Mouse (Mus musculus): ENCODE data around the gene Ap1m1. TPM values are rescaled to one million over a fixed set of nuclear protein-coding genes. Genes with fewer than 3 reads are reported as not detected.

Ap1m1 gene
- polyA plus RNA-seq, 2 experiments, result 98.8 to 111 TPM

GRCm38 (mm10) chr8:72306913-72307312 is 67.1 kb downstream of the Ap1m1 start:
- ATAC-seq (ENCODE audit: low FRiP score, low read depth) (no peak), DNase-seq (ENCODE audit: low spot score) (no peak)
- Histone ChIP-seq H3K27ac (replicated peaks; ENCODE audit: low read depth, low read length) (no peak overlapping the region), H3K36me3 (ENCODE audit: control insufficient read depth, insufficient read depth, low read length) (no peaks in the 10 kb centered on the region), H3K4me1 (ENCODE audit: control insufficient read depth, insufficient read depth, low read length) (peaks cover 13% of the 10 kb centered on the region), H3K4me2 (replicated peaks; ENCODE audit: low read depth, low read length, severe bottlenecking) (no peak overlapping the region), H3K9me3 (ENCODE audit: control insufficient read depth, low read length) (no peaks in the 10 kb centered on the region), H3K27me3 (ENCODE audit: control insufficient read depth, insufficient read depth, low read length) (no peaks in the 10 kb centered on the region), H3K9ac (ENCODE audit: low read depth, low read length, severe bottlenecking) (no peak overlapping the region), H3K4me3 (replicated peaks; ENCODE audit: low read length) (no peak overlapping the region)
- WGBS, result 82% methylated on average over 5 of the region's 5 CpGs
- no peak for TF ChIP-seq POLR2A (IDR thresholded peaks at IDR 0.05; ENCODE audit: borderline replicate concordance, extremely low read depth, insufficient read depth, insufficient read length)

Other genes with a start within 250 kb of the Ap1m1 start
- 0.65 and 0.93 TPM in 2 replicates for gene Cyp4f18, start 230.4 kb upstream of the Ap1m1 start, polyA plus RNA-seq (2012; rRNA removed)
- gene Cyp4f18, start 230.4 kb upstream of the Ap1m1 start, polyA plus RNA-seq (2014; fragmentation: Nextera tagmentation; extraction: Ambion mirVana), result 0.88 and 2.6 TPM in 2 replicates
- not detected in 2 replicates for gene Olfr372, start 198.8 kb upstream of the Ap1m1 start, polyA plus RNA-seq (2012; rRNA removed)
- gene Olfr372, start 198.8 kb upstream of the Ap1m1 start, polyA plus RNA-seq (2014; fragmentation: Nextera tagmentation; extraction: Ambion mirVana), result not detected in 2 replicates
- gene Olfr373, start 156.8 kb upstream of the Ap1m1 start, polyA plus RNA-seq (2012; rRNA removed), result not detected in 2 replicates
- not detected in 2 replicates for gene Olfr373, start 156.8 kb upstream of the Ap1m1 start, polyA plus RNA-seq (2014; fragmentation: Nextera tagmentation; extraction: Ambion mirVana)
- not detected in 2 replicates for gene Olfr374, start 133.0 kb upstream of the Ap1m1 start, polyA plus RNA-seq (2012; rRNA removed)
- gene Olfr374, start 133.0 kb upstream of the Ap1m1 start, polyA plus RNA-seq (2014; fragmentation: Nextera tagmentation; extraction: Ambion mirVana), result 0.14 and 0.23 TPM in 2 replicates
- gene Tpm4, start 105.0 kb upstream of the Ap1m1 start, polyA plus RNA-seq (2012; rRNA removed), result 311 and 395 TPM in 2 replicates
- 579 and 584 TPM in 2 replicates for gene Tpm4, start 105.0 kb upstream of the Ap1m1 start, polyA plus RNA-seq (2014; fragmentation: Nextera tagmentation; extraction: Ambion mirVana)
- gene Rab8a, start 78.8 kb upstream of the Ap1m1 start, polyA plus RNA-seq (2012; rRNA removed), result 85.2 and 142 TPM in 2 replicates
- 84.4 and 89.0 TPM in 2 replicates for gene Rab8a, start 78.8 kb upstream of the Ap1m1 start, polyA plus RNA-seq (2014; fragmentation: Nextera tagmentation; extraction: Ambion mirVana)
- 0.28 and 0.37 TPM in 2 replicates for gene Hsh2d, start 50.4 kb upstream of the Ap1m1 start, polyA plus RNA-seq (2012; rRNA removed)
- 0.10 and 0.11 TPM in 2 replicates for gene Hsh2d, start 50.4 kb upstream of the Ap1m1 start, polyA plus RNA-seq (2014; fragmentation: Nextera tagmentation; extraction: Ambion mirVana)
- gene Cib3, start 27.2 kb upstream of the Ap1m1 start, polyA plus RNA-seq (2012; rRNA removed), result not detected in 2 replicates
- gene Cib3, start 27.2 kb upstream of the Ap1m1 start, polyA plus RNA-seq (2014; fragmentation: Nextera tagmentation; extraction: Ambion mirVana), result not detected in 2 replicates
- gene Gm11034, start 26.4 kb upstream of the Ap1m1 start, polyA plus RNA-seq (2012; rRNA removed), result not detected in 2 replicates
- gene Gm11034, start 26.4 kb upstream of the Ap1m1 start, polyA plus RNA-seq (2014; fragmentation: Nextera tagmentation; extraction: Ambion mirVana), result not detected in 2 replicates
- 52.9 and 56.4 TPM in 2 replicates for gene Fam32a, start 20.3 kb upstream of the Ap1m1 start, polyA plus RNA-seq (2012; rRNA removed)
- gene Fam32a, start 20.3 kb upstream of the Ap1m1 start, polyA plus RNA-seq (2014; fragmentation: Nextera tagmentation; extraction: Ambion mirVana), result 57.4 and 58.9 TPM in 2 replicates
- gene Gm10282, start 65.2 kb downstream of the Ap1m1 start, polyA plus RNA-seq (2012; rRNA removed), result 9.8 and 30.0 TPM in 2 replicates
- gene Gm10282, start 65.2 kb downstream of the Ap1m1 start, polyA plus RNA-seq (2014; fragmentation: Nextera tagmentation; extraction: Ambion mirVana), result 26.2 and 28.3 TPM in 2 replicates
- gene Klf2, start 79.0 kb downstream of the Ap1m1 start, polyA plus RNA-seq (2012; rRNA removed), result 36.7 and 50.7 TPM in 2 replicates
- gene Klf2, start 79.0 kb downstream of the Ap1m1 start, polyA plus RNA-seq (2014; fragmentation: Nextera tagmentation; extraction: Ambion mirVana), result 20.1 and 21.6 TPM in 2 replicates
- gene Eps15l1, start 181.4 kb downstream of the Ap1m1 start, polyA plus RNA-seq (2012; rRNA removed), result 109 and 114 TPM in 2 replicates
- gene Eps15l1, start 181.4 kb downstream of the Ap1m1 start, polyA plus RNA-seq (2014; fragmentation: Nextera tagmentation; extraction: Ambion mirVana), result 56.5 and 62.0 TPM in 2 replicates
- gene Calr3, start 203.9 kb downstream of the Ap1m1 start, polyA plus RNA-seq (2012; rRNA removed), result 0.47 and 0.62 TPM in 2 replicates
- 1.4 and 1.7 TPM in 2 replicates for gene Calr3, start 203.9 kb downstream of the Ap1m1 start, polyA plus RNA-seq (2014; fragmentation: Nextera tagmentation; extraction: Ambion mirVana)
- gene 1700030K09Rik, start 203.9 kb downstream of the Ap1m1 start, polyA plus RNA-seq (2012; rRNA removed), result 16.2 and 18.3 TPM in 2 replicates
- 13.2 and 13.5 TPM in 2 replicates for gene 1700030K09Rik, start 203.9 kb downstream of the Ap1m1 start, polyA plus RNA-seq (2014; fragmentation: Nextera tagmentation; extraction: Ambion mirVana)
- gene Cherp, start 235.2 kb downstream of the Ap1m1 start, polyA plus RNA-seq (2012; rRNA removed), result 110 and 137 TPM in 2 replicates
- 58.9 and 62.7 TPM in 2 replicates for gene Cherp, start 235.2 kb downstream of the Ap1m1 start, polyA plus RNA-seq (2014; fragmentation: Nextera tagmentation; extraction: Ambion mirVana)

All from limb, embryonic 14.5 days (tissue).